Mouse (Mus musculus): ENCODE measurements around the gene Slc48a1.

GRCm38 (mm10) chr15:97801811-97802210 lies 23.5 kb downstream of the Slc48a1 start:
- TF ChIP-seq EP300 (IDR thresholded peaks at IDR 0.05; ENCODE audit: low read depth in 1 of 2, low read length in 2 of 2) (no peak), CTCF (IDR thresholded peaks at IDR 0.05 in 2 of 3, conservative IDR thresholded peaks at IDR 0.05 in 1 of 3; ENCODE audit: control insufficient read depth in 1 of 3, insufficient read depth in 1 of 3, low read depth in 2 of 3, low read length in 3 of 3, poor library complexity in 1 of 3, severe bottlenecking in 1 of 3) (no peak), JUND (IDR thresholded peaks at IDR 0.05; ENCODE audit: low read depth, low read length) (no peak), POLR2A (IDR thresholded peaks at IDR 0.05; ENCODE audit: control insufficient read depth in 1 of 2, insufficient read depth in 1 of 2, low read depth in 1 of 2, low read length in 2 of 2, poor library complexity in 1 of 2) (no peak), MAFK (IDR thresholded peaks at IDR 0.05; ENCODE audit: borderline replicate concordance, low read depth, low read length) (no peak), CHD2 (IDR thresholded peaks at IDR 0.05; ENCODE audit: low read length) (no peak), SIN3A (IDR thresholded peaks at IDR 0.05; ENCODE audit: low read length) (no peak), CHD1 (IDR thresholded peaks at IDR 0.05; ENCODE audit: low read depth, low read length) (no peak), MAZ (IDR thresholded peaks at IDR 0.05; ENCODE audit: low read depth, low read length) (no peak), TAL1 (IDR thresholded peaks at IDR 0.05; ENCODE audit: low read length) (no peak), ZMIZ1 (IDR thresholded peaks at IDR 0.05; ENCODE audit: low read depth, low read length) (no peak; the same call in 1 of the 2 replicates), ZNF384 (IDR thresholded peaks at IDR 0.05; ENCODE audit: low read depth, low read length) (no peak), USF1 (IDR thresholded peaks at IDR 0.05; ENCODE audit: low read depth, low read length) (no peak), POLR2AphosphoS5 (IDR thresholded peaks at IDR 0.05; ENCODE audit: borderline replicate concordance, low read depth, low read length) (no peak)

All from MEL (cell line).